Mouse (Mus musculus): Measurements from ENCODE around the gene Gar1.

DNA sequence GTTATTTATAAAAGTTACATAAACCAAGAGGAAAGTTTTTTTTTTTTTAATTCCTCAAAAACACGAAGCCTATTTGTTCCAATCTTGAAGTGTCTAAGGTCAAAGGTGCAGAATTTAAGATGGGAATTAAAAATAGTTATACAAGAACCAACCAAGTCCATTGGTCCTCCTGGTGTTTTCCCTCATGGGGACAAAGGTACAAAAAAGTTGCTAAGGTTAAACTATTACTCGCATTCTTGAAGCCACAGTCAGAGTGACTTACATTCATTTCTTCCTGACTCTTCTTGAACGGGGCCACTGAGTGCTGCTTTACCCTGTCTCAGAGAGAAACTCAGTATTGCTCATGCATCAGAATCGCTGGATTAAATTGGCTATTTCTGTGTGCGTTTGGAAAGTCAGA, 33.9 kb downstream of the Gar1 start:
- TF ChIP-seq ZNF384 (IDR thresholded peaks at IDR 0.05; ENCODE audit: low read depth, low read length) = no peak
- TF ChIP-seq CTCF (conservative IDR thresholded peaks at IDR 0.05 in 1 of 2, IDR thresholded peaks at IDR 0.05 in 1 of 2; ENCODE audit: low read depth in 2 of 2, low read length in 2 of 2) = no peak
- TF ChIP-seq POLR2A (IDR thresholded peaks at IDR 0.05; ENCODE audit: low read depth, low read length) = no peak
- no peak for TF ChIP-seq EP300 (IDR thresholded peaks at IDR 0.05; ENCODE audit: low read length)
- no peak for TF ChIP-seq JUND (conservative IDR thresholded peaks at IDR 0.05; ENCODE audit: low read depth, low read length)
- no peak for TF ChIP-seq MXI1 (IDR thresholded peaks at IDR 0.05; ENCODE audit: low read depth, low read length)
- TF ChIP-seq MAX (IDR thresholded peaks at IDR 0.05; ENCODE audit: low read length) = no peak
- TF ChIP-seq ELF1 (IDR thresholded peaks at IDR 0.05; ENCODE audit: low read depth, low read length) = no peak
- no peak for TF ChIP-seq TCF12 (IDR thresholded peaks at IDR 0.05; ENCODE audit: low read depth, low read length)
- no peak for TF ChIP-seq ZC3H11A (IDR thresholded peaks at IDR 0.05; ENCODE audit: low read depth, low read length)
- TF ChIP-seq USF1 (IDR thresholded peaks at IDR 0.05; ENCODE audit: low read depth, low read length) = no peak
- TF ChIP-seq KAT2A (IDR thresholded peaks at IDR 0.05; ENCODE audit: insufficient replicate concordance, low read length) = no peak
- TF ChIP-seq SIN3A (IDR thresholded peaks at IDR 0.05; ENCODE audit: low read length) = no peak
- no peak for TF ChIP-seq MAZ (IDR thresholded peaks at IDR 0.05; ENCODE audit: low read depth, low read length)

Data from CH12.LX (cell line).